Mouse (Mus musculus) olfactory bulb, adult 2 months (tissue): ENCODE results near the gene Zbtb39.

Experiments
- CTCF ChIP-seq: fragments of 200-500 bp; IDR thresholded peaks from 2 replicates; pipeline ENCODE4 v1.5.1; 2012; ENCODE audit warnings: low read depth, mild to moderate bottlenecking, low read length, moderate library complexity; ENCODE audit not compliant: insufficient read depth
- POLR2A ChIP-seq: fragments of 200-500 bp; IDR thresholded peaks from 2 replicates; pipeline ENCODE4 v1.6.1; 2012; ENCODE audit warnings: mild to moderate bottlenecking, low read depth, low read length, moderate library complexity; ENCODE audit not compliant: insufficient read depth

DNA sequence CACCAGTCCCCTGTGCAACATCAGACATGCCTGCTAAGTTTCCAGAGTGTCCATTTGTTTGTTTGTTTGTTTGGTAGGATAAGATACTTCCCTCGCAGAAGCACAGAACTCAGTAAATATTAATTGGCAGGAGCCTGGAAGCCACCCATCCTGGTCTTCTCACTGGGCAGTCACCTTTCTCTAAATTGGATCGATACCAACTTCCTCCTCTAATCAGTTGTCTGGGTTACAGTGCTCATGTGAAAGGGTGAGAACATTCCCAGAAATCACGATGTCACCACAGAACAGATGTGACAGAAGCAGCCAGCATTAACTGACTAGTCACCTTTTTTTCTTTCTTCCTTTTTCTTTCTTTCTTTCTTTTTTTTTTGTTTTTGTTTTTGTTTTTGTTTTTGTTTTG lies 15.9 kb downstream of the Zbtb39 start:
- no peak for TF ChIP-seq POLR2A
- TF ChIP-seq CTCF: no peak
